Mouse (Mus musculus) embryo, embryonic 11.5 days (tissue): ENCODE measurements around the gene Nfib.

Experiments
- DNase-seq: peaks from one replicate; pipeline ENCODE4 v3.0.0-alpha.2; 2012; ENCODE audit warnings: low read depth, low spot score

Nfib gene

DNA sequence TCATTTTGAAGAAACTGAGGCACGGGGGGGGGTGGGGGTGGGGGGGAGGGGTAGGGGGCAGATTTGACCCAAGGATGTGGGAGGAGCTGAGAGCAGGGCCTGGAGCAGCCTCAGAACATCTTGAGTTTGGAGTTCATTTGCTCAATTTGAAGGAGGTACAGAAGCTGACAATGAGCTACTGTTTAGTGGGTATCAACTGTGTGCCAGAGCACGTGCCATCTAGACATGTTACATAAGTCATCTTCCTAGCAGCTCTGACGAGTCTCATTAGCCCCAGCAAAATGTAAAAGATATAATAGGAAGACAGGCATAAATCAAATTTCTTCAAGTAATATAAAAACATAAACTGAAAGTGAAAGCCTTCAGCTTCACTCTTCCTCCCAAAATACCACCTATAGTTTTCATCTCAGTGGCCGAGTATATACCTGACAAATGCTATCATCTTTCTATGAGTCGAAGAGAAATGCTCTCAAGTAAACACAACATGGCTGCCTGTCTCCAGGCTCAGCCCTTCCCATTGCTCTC, 165.0 kb downstream of the Nfib start:
- no peak for DNase-seq

- DNase-seq = no peak
Observed at GRCm38 (mm10) chr4:82540048-82540410, 165.5 kb downstream of the Nfib start.

DNA sequence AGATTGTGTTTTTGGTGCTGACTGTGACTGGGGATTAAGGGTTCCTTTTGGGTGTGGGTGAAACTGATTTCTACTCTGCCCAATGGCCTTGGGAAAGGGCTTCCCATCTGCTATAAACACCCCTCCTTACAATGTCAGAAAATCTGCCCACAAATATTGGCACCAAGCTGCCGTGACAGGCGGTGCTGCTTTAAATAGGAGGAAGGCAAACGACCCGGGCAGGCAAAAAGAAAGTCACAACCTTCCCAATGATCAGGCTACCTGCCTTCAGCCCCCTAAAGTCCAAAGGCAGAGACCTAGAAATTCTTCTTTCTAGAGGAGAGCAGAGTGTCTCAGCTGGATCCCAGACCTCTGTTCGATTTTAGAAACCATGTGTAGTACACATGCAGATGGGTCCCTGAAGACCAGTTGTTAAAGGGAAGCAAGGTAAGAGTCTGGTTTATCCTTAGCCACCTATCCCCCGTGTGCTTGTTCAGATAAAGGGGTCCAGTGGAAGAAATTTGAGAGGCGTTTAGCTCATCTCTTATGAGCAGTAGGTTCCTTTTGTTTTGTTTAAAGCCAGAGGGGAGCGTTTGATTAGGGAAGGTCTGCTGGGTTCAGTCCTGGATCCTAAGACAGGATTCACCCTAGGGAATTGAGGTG, 166.0 kb downstream of the Nfib start:
- no peak for DNase-seq

DNA sequence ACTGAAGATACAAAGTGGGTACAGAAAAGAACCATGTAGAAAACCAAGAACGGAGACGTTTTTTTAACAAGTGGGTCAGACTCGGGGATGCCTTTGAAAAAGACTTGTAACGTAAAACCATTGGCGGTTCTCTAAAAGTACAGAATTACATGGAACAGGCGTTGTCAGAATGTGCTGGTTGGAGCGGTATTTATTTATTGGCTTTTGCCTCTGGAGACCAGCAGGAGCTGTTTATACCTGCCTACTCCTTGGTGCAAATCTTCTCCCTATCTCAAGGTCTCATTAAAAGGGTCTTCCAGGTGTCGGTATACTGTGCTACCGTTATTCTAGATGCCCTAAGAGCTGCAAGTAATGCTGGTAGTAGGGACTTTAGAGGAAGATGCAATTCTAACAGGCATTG, 166.7 kb downstream of the Nfib start:
- DNase-seq = no peak

- DNase-seq = no peak
Observed at GRCm38 (mm10) chr4:82538069-82538811, 167.3 kb downstream of the Nfib start.

DNA sequence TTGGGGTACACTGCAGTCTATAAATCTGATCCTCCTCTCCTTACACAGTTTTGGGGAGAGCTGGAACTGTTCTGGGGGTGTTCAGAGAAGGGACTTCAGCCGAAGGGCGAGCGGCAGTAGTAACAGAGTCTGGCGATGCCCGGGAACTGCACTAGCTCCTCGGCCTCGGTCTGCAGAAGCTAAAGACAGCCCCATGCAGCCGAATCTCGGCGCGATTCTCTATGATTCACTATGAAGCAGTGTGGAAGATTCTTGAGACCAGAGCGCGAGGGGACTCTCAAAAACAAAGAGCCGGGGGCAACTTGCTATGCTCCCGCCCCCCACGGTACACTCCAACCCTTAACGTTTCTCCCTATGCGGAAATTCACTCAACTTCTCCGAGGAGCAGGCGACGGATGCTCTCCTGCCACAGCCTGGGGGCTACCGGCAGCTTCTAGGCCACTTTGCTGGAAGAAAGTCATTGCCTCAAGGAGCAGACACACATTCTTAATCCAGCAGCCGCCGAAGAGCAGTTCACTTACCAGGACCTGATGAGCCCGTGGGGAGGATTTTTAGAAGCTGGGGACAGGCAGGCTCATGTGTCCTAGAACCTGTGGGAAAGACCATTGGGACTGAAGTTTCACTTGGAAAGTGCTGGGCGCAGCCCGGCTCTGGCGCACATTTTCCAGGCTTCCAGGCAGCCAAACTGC, 168.1 kb downstream of the Nfib start:
- DNase-seq = no peak

DNA sequence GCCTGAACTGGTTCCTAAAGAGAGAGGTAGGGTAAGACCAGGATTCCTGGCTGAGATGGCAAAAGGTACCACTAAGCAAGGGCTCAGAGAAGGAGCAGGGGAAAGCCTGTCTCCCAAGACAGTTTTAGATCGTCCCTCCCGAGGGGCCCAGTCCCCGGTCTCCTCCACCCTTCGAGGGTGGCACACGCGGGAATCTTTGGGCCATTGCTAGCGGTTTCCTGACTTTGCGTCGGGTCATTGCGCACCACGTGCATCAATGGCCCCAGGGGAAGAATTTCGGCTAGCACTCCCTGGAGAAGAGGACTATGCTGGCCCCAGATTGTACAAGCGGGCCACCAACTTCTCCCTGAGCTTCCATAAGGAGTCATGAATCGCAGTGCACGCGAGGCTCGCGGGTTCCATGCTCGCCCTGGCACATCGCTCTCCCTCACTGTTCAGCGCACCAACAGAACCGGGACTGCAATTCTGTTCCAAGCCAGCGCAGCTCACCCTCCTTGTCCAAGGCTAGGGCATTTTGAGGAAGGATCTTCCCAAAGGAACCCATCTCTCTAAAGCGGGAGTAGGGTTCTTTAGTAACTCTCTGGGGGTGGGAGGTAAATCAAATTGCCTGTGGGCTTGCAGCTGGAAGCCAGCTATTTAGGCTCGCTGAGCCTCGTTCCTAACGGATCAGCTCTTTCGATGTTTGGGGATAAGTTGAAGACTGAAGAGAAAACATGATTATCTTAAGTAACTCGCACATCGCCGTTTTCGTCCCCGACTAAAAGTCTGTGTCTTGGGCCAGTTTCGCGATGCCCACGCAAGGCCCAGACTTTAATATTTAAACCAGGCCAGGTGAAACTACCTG, 168.9 kb downstream of the Nfib start:
- no peak for DNase-seq

GRCm38 (mm10) chr4:82535606-82536434, 169.7 kb downstream of the Nfib start:
- no peak for DNase-seq

- no peak for DNase-seq
Observed at GRCm38 (mm10) chr4:82533231-82533630, 172.3 kb downstream of the Nfib start.

- DNase-seq = no peak
Observed at GRCm38 (mm10) chr4:82532443-82533191, 172.9 kb downstream of the Nfib start.

GRCm38 (mm10) chr4:82531977-82532376, 173.6 kb downstream of the Nfib start:
- no peak for DNase-seq

DNA sequence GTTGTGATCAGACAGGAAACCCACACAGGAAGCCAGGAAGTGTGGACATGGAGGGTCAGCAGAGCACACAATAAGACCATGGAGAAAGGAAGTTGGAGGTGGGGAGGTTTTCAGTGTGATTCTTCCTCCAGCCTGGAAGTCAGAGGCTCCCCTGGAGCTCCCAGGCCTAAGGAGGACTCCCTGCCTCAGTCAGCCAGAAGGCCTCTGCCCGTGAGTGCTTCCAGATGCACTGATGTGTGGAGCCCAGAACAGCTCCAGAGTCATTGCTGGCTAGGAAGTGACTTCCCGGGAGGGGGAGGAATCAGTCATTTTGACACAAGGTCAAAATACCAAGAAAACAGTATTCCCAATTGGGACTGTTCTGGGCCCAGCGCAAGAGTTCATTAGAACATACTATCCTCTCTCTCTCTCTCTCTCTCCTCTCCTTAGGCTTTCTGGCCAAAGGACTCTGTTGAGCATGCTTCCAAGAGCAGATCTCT, 174.6 kb downstream of the Nfib start:
- no peak for DNase-seq

DNA sequence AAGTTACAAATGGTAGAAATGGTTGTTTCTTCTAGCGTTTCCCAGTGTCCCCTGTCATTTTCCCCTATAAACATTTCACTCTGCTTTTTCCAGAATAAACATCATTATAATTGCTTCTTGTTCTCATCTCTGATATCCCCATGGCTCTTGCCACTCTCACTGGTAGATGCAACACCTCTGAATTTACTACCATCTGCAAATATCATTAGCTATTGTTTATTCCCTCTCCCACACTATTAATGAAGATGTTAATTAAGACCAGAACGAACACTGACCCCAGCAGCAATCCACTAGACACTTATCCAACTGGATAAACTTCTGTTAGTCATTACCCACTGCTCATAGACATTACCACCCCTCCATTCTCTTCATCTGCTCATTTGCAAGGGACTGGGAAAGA, 176.6 kb downstream of the Nfib start:
- no peak for DNase-seq

- DNase-seq = no peak
Observed at GRCm38 (mm10) chr4:82519935-82520334, 185.6 kb downstream of the Nfib start.

DNA sequence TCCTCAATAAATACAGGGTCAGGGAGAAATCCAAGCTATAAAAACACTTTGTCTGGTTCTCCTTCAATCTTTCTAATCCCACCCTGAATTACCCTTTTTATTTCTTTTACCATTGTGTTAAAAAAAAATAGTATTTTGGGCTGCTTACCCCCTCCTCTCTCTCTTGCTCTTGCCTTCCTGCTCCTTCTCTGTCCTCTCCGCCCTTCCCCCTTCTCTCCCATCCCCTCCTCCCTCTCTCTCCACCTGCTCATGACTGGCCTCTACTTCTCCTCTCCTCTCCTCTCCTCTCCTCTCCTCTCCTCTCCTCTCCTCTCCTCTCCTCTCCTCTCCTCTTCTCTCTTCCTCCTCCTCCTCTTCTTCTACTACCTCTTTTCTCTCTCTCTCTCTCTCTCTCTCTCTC, 187.4 kb downstream of the Nfib start:
- no peak for DNase-seq

DNA sequence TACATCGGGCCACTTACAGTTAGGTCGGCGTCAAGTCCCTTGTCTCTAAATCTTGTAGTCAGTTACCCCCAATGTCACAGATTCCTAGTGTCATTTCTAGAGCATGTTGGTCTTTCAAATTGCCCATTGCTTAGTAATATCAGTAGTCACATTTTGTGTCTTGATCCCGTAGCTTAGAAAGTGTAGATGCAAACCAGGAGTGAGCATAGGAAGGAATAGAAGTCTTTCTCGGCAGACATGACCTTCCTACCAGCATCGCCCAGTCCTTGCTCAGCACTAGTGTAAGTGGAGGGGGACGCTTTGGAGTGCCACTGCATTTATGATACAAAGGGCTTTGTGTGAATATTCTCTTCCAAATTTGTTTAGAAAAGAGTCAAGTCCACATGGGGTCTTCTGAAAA, 188.2 kb downstream of the Nfib start:
- no peak for DNase-seq

DNA sequence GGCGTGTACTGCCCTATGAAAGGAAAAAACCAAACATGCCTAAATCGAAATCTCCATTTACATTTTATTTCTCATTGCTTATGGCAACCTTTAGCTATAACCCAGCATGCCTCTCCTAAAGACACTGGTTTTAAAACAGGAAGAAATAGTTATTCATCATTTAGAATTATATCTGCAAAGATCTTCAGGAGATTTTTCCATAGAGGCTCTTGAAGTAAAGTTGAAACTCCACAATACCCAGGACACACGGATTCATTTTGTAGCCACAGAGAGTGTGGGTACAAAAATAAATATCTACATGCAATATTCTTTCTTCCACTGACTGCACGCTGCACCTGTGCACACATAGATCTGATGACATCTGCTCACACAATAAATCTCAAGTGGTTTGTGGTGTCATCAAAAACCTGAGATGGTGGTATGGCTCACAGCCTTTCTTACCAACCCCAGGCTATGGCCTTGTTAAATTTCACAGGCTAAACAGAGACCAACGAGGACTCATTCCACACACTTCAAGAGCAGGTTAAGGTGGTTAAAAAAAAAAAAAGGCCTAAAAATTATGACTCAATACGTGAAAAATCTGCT, 189.2 kb downstream of the Nfib start:
- no peak for DNase-seq

- DNase-seq = no peak
Observed at GRCm38 (mm10) chr4:82514921-82515320, 190.6 kb downstream of the Nfib start.

DNA sequence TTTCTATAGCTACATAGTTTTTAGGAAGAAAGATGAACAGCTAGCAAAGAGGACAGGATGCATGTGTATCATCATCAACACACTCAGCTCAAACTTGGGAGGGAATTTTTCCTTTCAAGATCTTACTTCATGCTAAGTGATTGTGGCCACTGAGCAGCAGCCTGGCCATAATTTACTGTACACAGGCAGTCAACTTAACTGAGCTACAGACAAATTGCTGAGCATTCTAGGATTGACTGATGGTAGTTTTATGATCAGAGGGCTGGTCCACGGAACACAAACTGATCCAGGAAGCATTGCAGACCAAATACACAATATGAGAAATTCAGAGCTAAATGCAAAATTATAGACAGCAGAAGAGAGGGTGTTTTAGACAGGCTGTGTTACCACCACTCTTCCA, 191.2 kb downstream of the Nfib start:
- DNase-seq = no peak

DNA sequence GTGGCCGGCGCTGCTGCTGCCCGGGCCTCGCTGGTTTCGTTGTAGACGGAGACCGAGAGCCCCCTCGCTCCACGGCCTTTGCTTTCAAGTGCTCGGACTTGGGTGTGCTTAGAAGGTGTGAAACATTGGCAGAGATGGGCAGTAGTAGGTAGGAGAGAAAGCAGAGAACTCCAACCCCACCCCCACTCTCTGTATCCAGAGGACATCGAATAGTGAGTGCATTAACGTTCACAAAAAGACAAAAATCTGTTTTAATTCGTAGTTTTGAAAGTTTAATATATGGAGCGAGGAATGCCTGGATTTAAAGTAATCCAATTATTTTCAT, 192.2 kb downstream of the Nfib start:
- no peak for DNase-seq
